Mouse (Mus musculus): ENCODE data around the gene Kcnab1.

DNA sequence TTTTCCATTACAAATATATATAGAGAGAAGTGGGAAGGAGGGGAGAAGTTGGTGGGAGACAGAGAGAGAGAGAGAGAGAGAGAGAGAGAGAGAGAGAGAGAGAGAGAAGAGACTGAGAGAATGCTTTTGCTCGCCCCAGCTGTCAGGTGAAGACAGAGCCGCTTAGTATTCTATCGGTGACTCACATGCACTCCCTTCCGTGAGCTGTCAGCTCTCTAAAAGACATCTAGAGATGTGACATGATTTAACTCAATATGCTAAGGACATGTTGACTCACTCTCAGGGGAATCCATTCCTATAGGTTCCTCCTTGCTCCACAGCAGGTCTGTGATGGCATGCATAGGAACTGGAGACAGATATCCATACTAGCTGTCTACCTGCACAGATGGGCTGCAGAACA lies 219.6 kb downstream of the Kcnab1 start:
- TF ChIP-seq POLR2A (IDR thresholded peaks at IDR 0.05; ENCODE audit: insufficient read depth, low read length) (no peak), CTCF (IDR thresholded peaks at IDR 0.05; ENCODE audit: low read depth, low read length) (no peak), EP300 (IDR thresholded peaks at IDR 0.05; ENCODE audit: insufficient read depth, low read depth, low read length) (no peak)
